Mouse (Mus musculus): ENCODE results near the gene Sipa1l2.
"Not testable (repeated sequence)": the region's sequence is repeated elsewhere in the genome, so short reads cannot be mapped to it uniquely, and the experiment has no call there.

Sipa1l2 gene

DNA sequence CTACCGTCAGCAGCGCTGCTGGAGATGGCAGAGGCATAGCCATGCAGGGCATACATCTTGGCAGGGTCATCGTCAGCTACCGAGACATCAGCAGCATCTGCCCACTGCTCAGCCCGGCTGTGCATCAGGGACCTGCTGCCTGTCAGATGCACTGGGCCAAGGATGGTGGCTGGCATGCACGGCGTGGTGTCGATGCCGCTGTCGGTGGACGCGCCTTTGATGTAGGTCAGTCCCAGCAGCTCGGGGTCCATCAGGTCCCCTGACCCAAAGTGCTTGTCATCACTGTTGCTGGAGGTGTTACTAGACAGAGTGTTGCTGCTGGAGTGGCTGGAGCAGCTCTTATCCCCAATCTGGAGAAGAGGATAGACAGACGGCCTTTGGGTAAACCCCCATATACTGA, 122.1 kb downstream of the Sipa1l2 start:
- no peak for DNase-seq

DNA sequence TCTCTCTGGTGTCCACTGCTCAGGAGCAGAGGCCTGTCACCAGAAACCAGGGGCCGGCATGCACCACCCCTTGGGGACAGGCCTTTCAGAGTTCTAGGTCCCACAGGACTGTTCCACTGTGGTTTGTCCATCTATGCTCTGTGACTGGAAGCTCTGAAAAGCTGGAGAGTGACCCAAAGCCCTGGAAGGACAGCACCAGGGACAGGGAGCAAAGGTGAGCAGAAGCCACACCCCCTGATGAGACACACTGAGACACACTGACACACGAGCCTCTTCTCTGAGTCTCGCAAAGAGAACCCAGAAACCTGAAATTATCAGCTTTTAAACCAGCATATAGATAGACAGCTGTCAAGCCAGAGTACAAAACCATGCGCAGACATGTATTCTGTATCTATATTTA, 123.4 kb downstream of the Sipa1l2 start:
- DNase-seq = no peak

DNA sequence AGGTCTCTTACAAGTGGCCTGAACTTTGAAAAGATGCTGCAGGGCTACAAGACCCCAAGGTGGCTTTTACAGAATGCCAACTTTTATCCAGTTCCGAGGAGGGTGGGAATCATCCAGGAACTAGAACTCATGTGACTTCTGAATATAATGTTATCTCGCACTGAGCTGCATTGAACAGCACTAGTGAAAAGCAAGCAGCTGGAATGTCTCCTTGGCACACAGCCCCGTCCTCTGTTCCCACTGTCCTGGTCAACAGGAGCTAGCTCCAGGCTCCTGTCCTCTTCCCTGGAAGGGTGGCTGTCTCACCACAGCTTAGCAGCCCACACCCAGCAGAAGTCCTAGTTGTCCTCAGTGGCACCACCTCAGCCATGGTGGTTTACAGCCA, 124.4 kb downstream of the Sipa1l2 start:
- DNase-seq = no peak

DNA sequence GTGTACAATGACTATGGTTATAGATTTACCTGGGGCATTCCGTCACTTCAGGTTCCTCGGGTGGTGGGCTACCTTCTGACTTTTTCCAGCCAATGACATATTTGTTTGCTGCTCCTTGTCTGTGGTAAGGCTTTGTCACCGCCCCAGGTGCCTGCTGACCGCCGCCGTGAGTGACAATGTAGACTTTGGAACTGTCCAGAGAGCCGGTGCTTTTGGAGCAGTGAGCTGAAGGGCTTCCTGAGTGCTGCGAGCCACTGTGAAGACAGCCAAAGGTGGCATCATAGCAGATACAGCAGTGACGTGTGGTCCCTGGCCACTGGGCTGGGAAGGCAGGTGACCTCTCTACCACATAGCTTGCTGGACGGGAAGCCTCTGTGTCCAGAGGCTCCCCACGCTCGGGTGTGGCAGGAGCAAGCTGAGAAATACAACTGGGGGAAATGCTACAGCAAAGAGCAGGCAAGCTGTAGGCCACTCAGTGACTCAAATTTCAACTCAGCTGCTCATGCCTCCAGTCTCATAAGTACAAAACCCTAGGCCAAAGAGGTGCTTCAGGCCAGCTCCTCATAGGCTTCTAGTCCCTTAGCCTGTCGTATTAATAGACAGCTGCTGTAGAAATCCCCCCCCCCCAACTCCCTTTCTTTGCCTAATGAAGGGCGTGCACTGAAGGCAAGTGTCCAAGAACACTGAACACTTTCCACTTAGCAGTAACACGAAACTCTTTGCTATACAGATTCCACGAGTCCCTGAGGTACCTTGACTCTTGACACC, 125.0 kb downstream of the Sipa1l2 start:
- no peak for DNase-seq

DNA sequence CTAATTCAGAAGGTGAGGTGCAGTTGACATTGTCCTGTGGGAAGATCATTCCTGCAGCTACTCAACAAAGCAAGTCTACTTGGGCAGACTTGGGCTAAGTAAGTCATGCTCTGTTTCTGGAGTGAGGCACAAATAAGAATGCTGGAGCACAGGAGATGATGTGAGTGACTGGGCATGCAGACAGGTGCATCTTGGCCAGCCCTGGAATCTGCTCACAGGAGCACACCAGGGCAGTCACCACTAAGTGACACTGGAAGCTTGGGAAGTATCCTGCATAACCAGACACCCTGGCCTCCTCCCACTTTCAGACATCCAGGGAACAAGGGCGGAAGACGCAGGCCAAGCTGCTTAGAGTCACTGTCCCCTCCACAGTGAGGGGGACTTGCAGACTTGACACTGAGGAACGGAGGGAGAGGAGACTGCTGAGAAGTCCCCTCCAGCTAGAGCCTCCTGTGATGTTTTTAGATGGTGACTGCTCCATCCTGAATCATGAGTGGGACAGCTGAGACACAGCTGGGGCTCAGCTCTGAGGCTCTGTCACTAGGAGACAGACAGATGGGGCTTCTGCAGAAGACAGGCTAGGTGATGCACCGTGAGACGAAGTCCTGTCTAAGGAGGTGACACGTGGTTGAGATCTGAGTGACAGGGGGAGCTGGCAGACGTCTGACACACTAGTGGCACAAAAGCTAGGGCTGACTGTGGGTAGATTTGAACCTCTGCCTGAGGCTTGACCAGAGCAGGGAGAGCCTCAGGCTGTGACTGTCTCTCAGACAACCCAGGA, 134.1 kb downstream of the Sipa1l2 start:
- DNase-seq = no peak

DNA sequence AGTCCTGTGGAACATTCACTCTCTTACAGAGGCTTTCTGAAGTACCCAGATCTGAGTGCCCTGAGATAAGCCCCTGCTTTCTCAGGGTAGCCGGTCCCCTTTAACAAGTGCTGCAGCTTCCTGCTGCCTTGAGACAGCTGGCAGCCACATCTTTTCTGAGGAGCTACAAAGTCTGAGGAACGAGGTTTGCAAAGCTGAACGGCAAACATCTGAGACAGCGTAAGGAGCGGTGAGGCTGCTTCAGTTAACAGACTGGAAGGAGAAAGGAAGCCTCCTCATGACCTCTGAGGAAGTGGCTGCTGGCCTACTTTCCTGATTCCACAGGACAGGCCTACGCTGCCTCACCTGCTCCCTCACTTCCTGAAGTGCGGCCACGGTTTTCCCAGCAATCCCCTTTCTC, 135.5 kb downstream of the Sipa1l2 start:
- no peak for DNase-seq

DNA sequence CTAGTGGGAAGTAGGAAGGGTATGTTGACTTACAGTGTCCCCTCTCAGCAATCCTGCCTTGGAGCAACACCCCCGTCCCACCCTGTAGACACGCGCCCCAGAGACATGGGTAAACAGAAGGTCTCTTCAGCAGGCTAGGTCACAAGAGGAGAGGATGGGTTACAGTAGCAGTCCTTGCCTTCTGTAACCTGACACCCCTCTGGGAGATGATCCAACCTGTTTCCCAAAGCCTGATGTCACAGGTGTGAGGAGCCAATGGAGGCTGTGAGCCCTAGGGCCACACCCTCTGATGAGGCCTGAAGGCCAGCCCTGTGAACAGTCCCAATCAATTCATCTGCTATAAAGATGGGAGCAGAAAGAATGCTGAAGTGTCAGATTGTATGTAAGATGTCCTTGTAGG, 138.3 kb downstream of the Sipa1l2 start:
- DNase-seq = no peak

DNA sequence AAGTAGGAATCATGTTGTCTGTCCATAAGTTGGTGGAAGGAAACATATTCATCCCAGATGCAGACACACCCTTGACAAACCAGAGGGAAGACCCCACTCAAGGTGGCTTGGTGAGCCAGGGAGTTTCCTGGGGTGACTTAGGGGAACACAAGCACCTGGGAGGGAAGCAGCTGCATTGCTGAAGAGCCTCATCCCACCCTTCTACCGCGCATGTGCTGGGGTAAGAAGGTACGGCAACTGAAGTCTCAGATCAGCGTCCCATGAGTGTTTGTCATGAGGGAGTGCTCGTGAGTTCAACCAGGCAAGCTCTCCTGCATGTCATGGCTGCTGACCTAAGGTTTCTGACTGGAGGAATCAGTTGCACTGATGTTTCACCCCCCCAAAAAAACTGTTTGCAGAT, 138.8 kb downstream of the Sipa1l2 start:
- DNase-seq = no peak

DNA sequence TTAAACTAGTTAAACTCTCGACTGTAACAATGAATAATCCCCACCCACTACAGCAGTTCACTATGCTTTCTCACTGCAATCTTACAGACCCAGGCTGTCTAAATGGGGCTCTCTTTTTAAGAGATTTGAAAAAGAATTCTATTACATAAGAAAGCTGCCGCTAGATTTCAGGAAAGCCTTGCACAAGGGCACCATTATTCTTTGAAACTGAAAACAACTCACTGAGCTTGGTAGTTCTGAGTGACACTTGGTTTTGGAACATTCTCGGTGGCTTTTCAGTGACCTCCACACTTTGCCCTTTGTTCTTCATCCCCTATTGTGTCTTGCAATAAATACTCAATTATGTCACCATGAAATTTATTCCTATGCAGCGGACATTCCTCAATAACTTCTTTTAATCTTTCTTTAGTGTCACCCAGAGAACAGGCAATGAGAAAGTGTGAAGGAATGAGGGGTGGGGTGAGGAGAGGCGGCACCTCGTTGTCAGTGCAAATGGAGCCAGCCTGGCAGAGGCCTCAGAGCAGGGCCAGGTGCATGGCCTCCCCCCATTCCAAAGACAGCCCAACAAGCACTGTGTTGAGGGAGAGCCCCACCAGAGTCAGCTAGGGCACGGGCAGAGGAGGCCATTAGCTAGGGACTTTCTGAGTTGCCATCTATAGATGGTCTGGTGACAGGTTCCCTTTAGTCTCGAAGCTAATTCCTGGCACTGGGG, 140.5 kb downstream of the Sipa1l2 start:
- no peak for DNase-seq

DNA sequence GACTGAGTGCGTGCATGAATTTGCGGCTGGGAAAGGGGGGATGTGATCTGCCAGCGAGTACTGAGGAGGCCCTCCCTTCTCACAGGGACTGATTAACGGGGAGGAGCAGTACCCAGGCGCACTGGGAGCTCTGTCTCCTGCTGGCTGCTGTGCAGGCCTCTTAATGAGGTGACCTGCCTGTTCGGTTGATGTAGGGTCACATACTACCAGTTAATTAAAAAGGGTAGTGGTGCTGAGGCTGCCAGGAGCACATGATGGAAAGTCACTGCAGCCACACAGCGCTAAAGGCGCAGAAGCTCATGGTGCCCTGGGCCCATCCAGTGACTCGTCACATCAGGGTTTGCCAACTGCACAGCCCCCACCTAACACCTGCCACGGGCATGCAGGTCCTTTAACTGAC, 145.7 kb downstream of the Sipa1l2 start:
- DNase-seq = no peak

DNA sequence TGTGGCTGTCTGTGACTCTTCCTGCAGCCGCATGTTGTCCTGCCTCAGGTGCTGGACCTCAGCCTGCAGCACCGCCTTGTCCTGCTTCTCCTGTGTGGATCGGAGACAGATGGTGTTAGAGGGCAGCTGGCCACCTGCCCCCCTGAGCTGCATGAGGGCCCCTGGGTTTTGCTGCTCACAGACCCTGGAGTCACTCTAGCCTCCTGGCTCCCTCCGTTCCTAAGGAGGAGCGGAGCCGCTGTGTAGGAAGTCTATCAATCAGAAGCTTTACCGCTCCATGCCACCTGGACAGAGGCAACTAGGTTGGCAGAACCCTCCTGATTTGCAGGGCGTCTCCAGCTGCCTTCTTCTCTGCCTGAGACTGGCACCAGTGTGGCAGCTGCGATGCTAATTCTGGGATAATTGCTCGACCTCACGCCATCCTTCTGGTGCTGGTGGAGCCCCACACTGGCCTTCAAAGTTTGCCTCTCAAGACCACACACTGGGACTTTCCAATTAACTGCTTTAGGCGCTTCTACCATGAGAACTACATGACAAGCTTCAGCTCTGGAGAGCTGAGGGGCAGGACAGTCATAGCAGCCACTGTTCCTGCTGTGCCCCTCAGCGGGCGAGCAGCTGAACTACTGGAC, 150.3 kb downstream of the Sipa1l2 start:
- DNase-seq = peak; percentile 40

DNA sequence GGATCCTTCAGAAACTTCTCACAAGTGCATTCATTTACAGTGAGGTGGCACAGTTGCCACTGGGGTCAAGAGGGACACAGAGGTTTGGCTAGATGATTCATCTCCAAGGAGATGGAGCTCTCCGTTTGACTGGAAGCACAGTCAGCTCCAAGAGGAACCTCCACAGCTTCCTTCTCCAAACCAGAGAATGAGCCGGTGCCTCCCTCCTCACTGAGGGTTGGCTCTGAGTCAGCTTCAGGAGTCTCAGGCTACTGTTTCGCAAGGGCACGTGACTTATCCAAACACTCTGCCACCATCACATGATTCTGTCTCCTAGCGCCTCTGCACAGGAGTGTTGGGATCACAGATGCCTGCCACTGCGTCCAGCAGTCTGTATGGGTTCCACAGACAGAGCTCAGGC, 153.5 kb downstream of the Sipa1l2 start:
- no peak for DNase-seq

DNA sequence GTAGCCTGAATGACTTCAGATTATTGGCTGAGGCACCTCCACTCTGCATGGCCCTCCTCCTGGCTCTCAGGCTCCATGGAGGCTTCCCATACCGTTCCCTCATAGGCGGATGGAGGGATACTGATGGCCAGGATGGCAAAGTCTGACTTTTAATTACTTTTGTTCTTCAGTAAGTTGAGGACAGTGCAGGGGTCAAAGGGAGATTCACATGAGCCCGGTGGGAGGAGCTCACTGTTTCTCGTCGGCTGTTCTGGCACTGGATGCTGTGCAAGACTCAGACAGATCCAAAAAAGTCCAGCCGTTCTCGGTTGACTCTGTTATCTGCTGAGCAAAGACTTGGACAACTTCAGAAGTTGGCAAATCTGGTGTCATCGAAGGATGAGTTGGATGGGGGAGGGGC, 155.0 kb downstream of the Sipa1l2 start:
- DNase-seq = no peak

DNA sequence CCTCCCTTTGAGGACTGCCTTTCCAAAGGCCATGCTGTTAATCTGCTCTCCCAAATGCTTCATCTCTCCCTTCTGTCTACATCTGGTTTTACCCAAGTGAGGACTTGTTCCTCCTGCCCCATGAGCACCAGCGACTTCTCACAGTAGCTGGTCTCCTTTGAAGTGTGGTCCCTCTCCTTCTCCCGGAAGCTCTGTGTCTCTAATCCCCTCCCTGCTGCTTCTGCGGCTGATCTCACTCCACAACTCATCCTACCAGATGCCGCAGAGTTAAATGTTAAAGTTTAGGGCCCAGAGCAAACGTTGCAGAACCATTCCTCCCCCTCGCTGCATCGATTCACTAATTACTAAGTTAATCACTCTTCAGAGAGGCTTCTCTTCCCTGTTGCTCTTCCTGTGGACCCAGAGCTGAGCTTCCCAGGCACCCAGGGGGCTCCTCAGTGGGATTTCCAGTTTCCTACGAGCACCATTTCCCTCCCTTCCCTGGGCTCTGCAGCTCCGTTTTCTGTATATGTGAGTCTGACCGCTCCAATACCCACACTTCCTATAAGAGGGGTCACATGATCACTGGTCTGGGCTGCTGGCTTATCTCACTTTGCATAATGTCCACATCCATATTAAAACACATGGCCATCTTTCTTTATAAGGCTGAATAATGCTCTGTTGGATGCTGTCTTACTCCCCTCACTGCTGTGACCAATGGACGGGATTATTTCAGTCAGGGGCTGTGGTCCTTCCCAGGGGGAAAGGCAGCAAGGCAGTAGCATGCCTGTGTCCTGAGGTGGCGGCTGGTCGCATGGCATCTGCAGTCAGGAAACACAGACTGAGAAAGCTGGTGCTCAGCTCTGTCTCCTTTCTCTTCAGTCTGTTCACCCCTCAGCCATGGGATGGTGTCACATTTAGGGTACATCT, 156.4 kb downstream of the Sipa1l2 start:
- no peak for DNase-seq

DNA sequence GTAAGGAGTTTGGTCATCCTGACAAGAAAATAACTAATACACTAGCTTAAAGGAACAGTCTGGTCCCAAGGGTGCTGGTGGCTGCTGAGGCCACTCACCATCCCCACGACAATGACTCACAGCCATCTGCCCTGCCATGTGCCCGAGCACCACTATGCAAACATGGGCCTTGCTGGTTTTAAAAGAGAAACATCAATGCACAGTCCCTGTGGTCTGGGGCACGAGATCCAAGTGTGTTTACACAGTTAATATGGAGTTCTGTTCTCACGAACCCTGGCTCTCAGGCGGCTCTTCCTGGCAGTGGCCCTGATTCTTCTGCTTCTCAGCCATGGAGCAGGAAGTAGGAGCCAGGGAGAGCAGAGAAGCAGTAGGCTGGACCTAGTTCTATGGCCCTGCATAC, 159.0 kb downstream of the Sipa1l2 start:
- no peak for DNase-seq

DNA sequence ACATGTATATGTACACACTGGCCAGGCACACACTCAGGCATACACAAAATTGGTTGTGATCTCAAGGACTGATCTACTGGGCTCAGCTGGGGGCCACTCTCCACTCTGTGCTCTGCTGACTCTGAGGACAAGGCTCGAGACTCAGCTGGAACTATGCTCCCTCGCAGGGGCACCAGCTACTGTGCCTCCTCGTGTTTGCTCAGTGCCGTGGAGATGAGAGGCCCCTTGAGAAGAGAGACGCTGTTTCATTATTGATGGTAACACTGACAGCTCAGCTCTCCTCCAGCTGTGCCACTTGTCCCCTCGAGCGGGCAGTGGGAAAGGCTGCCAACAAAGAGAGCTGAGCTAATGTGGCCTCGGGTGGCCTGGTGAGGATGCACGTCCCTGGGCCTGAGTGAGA, 161.9 kb downstream of the Sipa1l2 start:
- DNase-seq = no peak

DNA sequence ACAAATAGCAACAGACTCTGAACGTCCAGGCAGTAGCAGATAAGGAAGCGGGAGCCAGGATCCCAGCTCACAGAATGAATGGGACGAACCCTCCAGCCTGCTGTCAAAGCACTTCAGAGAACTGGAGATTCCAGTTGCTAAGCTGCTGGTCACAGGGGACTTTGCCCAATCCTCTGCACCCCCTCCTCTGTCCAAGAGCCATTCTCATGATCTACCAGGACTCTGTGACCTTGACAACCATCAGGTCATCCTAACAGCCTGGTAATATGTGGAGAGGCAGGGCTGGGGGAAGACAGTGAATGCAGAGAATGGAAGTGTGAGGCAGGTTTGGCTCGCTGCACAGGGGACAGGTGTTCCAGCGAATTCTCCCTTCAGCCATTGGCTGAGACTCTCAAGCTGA, 163.2 kb downstream of the Sipa1l2 start:
- DNase-seq = no peak

DNA sequence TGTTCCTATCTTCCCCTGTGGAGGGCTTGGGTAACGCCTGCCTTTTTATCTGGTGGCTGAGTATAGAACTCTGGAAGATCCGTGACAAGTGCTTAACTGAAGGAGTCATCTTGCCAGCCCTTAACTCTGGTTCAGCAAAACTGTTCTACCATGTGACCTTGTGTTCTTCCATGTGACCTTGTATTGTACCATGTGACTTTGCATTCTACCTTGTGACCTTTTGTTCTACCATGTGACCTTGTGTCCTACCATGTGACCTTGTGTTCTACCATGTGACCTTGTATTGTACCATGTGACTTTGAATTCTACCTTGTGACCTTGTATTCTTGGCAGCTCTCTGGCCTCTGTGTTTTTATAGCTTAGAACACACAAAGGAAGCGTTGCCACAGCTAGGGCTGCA, 168.3 kb downstream of the Sipa1l2 start:
- DNase-seq = no peak

DNA sequence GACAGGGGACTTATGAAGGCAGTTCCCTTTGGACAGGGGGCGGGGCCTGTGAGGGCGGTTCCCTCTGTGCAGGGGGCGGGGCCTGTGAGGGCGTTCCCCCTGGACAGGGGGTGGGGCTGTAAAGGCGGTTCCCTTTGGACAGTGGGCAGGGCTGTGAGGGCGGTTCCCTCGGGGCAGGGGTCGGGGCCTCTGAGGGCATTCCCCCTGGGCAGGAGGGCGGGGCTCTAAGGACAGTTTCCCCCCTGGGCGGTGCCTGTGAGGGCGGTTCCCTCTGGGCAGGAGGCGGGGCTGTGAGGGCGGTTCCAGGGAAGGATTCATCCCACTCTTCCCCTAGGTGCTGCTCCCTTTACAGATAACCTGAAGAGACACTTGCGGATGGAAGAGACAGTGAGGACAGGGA, 171.6 kb downstream of the Sipa1l2 start:
- no peak for DNase-seq

DNA sequence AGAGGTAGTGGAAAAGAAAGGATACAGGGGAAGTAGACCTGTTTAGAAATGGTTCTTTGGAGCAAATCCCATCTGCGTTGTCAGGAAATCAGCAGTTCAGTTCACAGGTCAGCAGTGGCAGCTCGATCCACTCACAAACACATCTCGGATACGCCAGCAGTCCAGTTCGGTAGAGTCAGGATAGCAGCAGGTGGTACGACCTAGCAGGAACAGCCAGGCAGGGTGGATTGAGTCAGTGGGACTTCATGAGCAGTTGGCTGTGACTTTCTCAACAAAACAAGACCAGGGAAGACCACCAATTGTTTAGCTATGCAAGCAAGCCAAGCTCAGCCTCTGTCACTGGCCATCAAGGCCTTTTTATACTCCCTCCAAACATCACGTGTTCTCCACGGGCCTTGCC, 173.9 kb downstream of the Sipa1l2 start:
- not testable (repeated sequence) for DNase-seq

DNA sequence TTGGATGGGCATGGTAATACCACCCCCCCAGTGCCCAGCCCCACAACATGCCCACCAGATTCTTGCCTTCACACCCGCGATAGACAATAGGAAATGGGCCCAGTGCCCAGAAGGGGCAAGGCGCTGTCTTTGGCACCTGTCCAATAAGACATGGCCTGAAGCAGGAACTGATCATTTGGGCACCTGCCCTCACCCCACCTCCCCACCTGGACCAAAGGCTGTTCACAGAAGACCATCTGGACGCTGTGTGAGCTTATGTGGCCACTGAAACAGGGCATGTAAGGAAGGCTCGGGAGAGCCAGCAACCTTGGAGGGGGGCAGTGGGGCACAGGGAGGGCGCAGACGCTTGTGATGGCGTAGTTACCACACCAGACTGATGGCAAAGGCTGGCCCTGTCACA, 174.6 kb downstream of the Sipa1l2 start:
- DNase-seq = peak; percentile 56

DNA sequence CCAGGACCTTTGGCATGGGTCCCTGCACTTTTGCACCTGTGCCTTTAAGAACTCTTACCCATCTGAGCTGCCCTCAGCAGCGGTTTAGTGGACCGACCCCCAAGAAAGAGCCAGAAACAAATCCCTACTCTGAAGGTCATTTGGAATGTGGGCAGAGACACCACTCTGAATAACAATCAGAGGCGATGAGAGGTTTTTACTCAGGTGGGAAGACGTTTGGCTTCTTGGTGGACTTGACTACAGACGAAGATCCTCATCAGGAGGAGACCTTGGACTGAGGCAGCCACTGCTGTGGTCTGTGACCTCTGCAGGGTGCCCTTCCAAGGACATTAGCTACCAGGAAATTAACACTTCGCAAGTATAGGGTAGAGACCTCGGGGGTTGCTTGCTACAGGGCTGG, 177.9 kb downstream of the Sipa1l2 start:
- DNase-seq = no peak

Data from cerebellum, adult 8-10 months (tissue).